In the genomic region with DNA sequence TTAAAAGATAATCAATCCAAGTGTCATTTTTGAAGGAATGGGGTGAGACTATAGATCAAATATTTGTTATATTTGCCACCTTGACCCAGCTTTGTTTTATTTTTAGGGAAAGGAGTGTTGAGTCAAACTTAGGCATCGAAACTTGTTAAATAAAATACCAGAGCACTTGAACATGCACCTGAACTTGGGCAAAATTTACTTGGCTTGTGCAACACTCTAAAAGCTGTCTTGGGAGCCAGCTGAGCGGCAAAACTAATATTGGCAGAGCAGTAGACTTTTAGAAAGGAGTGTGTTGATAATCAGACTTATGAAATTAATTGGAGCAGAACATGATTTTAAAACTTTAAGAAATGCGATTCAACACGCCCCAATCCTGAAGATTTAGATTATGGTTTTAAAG, we compare ENCODE assay signal across 18 mouse cellular contexts.
"Had no signal": no experiment of that assay in that cellular context is flagged by ENCODE, and none has a peak within 500 bp of the region (broad histone marks: within the 10 kb centered on the region; RNA-seq: fewer than 3 reads in every experiment).

No protein-coding gene starts in this region.

- H3K4me1 ChIP-seq: liver, embryonic 13.5 days; liver, embryonic 15.5 days; lung, embryonic 15.5 days had no signal

- H3K9ac ChIP-seq: liver, embryonic 13.5 days; liver, embryonic 15.5 days; liver, postnatal 0 days; lung, embryonic 15.5 days; midbrain, embryonic 12.5 days; neural tube, embryonic 12.5 days had no signal

- H3K27me3 ChIP-seq: liver, embryonic 13.5 days; liver, embryonic 15.5 days; lung, embryonic 15.5 days; neural tube, embryonic 12.5 days had no signal

- DNase-seq: liver; liver, embryonic 13.5 days; liver, postnatal 0 days; midbrain, embryonic 14.5 days; retina, postnatal 1 day; right cerebral cortex, adult 18-20 months; right cerebral cortex, postnatal 25 days; spleen, adult 18-20 months; thymus, adult 18-20 months; thymus, postnatal 14 days; thymus, postnatal 36 days had no signal

- ATAC-seq: liver, postnatal 0 days; midbrain, embryonic 16.5 days had no signal

- H3K27ac ChIP-seq: liver, embryonic 13.5 days; liver, embryonic 15.5 days; midbrain, embryonic 10.5 days; midbrain, embryonic 12.5 days; neural tube, embryonic 12.5 days had no signal

- H3K4me2 ChIP-seq: liver, embryonic 11.5 days; liver, embryonic 13.5 days; liver, embryonic 15.5 days; lung, embryonic 15.5 days; midbrain, embryonic 12.5 days; neural tube, embryonic 12.5 days had no signal

- H3K4me3 ChIP-seq: liver, embryonic 13.5 days; liver, embryonic 15.5 days; lung, embryonic 15.5 days; midbrain, embryonic 10.5 days; midbrain, embryonic 12.5 days; neural tube, embryonic 12.5 days had no signal

- H3K9me3 ChIP-seq: liver, embryonic 13.5 days; liver, embryonic 15.5 days; lung, embryonic 15.5 days; midbrain, embryonic 12.5 days had no signal

- H3K36me3 ChIP-seq: liver, embryonic 13.5 days; liver, embryonic 15.5 days; lung, embryonic 15.5 days; midbrain, embryonic 10.5 days; midbrain, embryonic 12.5 days; neural tube, embryonic 12.5 days had no signal
